Mouse (Mus musculus): Measurements from ENCODE around the gene Pcbp3. TPM values are rescaled to one million over a fixed set of nuclear protein-coding genes. Genes with fewer than 3 reads are reported as not detected.

The Pcbp3 gene
- polyA plus RNA-seq, 1 experiment from 2014 or later = 23.8 TPM

DNA sequence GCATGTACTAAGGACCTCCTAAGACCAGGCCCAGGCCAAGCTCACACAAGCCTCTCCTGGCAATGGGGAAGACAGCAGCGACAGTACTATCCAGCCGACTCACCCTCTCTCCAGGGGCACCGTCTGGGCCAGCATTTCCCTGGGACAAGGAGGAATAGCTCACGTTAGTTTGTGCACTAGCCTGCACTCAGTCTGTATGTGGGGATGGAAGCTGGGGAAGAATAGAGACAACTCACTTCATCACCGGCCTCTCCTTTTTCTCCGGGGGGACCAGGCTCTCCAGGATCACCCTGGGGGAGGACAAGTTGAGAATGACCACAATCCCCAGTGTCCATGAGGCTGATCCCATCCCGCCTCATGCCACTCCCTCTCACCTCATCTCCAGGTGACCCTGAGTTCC lies 244.7 kb downstream of the Pcbp3 start:
- no peak for ATAC-seq (replicated peaks; ENCODE audit: insufficient number of reproducible peaks, low FRiP score, low TSS enrichment, low read depth)
- no peak for DNase-seq (ENCODE audit: low spot score)
- Histone ChIP-seq H3K4me2 (ENCODE audit: low read depth, low read length) (no peak overlapping the region), H3K9ac (replicated peaks; ENCODE audit: low read length) (no peak overlapping the region), H3K9me3 (replicated peaks; ENCODE audit: control insufficient read depth, low read length) (no peaks in the 10 kb centered on the region), H3K4me3 (ENCODE audit: low read depth, low read length) (no peak overlapping the region), H3K4me1 (ENCODE audit: control insufficient read depth, insufficient read depth, low read length) (no peaks in the 10 kb centered on the region), H3K36me3 (replicated peaks; ENCODE audit: control insufficient read depth, insufficient read depth, low read depth, low read length) (no peaks in the 10 kb centered on the region; the same call in 1 of the 2 replicates), H3K27me3 (ENCODE audit: control insufficient read depth, insufficient read depth, low read length) (no peaks in the 10 kb centered on the region), H3K27ac (replicated peaks; ENCODE audit: low read depth, low read length) (no peak overlapping the region)
- WGBS = 88% methylated on average over 7 of the region's 7 CpGs

DNA sequence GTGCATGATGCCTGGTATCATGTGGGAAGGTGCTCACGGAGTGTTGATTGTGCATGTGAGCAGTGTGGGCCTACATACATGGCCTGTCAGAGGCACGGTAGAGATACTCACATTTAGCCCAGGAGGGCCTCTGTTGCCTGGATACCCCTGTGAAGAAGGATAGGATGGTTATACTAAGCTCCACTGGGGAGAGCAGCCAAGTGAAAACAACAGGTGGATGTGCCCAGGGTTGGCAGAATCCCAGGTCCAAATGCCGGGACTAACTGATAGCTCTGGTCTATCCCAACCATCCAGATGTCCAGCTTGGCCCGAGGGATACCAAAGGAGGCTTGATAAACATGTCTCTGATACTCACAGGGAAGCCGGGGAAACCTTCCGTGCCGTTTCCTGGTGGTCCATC lies 247.4 kb downstream of the Pcbp3 start:
- Histone ChIP-seq H3K36me3 (replicated peaks; ENCODE audit: control insufficient read depth, insufficient read depth, low read depth, low read length) (no peaks in the 10 kb centered on the region), H3K4me3 (ENCODE audit: low read depth, low read length) (no peak overlapping the region), H3K27me3 (ENCODE audit: control insufficient read depth, insufficient read depth, low read length) (no peaks in the 10 kb centered on the region), H3K9ac (replicated peaks; ENCODE audit: low read length) (no peak overlapping the region), H3K4me2 (ENCODE audit: low read depth, low read length) (no peak overlapping the region), H3K27ac (replicated peaks; ENCODE audit: low read depth, low read length) (no peak overlapping the region), H3K9me3 (replicated peaks; ENCODE audit: control insufficient read depth, low read length) (no peaks in the 10 kb centered on the region), H3K4me1 (ENCODE audit: control insufficient read depth, insufficient read depth, low read length) (no peaks in the 10 kb centered on the region)
- ATAC-seq (replicated peaks; ENCODE audit: insufficient number of reproducible peaks, low FRiP score, low TSS enrichment, low read depth) = no peak
- 91% methylated on average over 7 of the region's 7 CpGs for WGBS
- no peak for DNase-seq (ENCODE audit: low spot score)

DNA sequence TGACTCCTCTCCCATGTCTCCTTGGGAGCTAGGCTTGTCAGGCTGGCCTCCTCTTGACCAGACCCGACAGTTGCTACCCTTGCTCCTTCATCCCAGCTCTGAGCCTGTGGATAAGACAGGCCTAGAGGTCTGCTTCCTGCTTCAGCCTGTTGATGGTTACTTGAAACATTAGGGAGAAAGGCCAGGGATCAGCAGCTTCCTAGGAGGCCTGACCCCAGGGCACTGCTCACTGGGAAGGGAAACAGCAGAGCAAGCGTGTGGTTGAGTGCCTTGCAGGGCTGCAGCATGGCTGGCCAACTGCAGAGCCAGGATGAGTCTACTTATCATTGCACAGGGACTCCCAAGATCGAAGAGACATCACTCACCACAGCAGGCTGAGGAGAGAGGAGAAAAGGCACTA lies 249.2 kb downstream of the Pcbp3 start:
- no peaks in the 10 kb centered on the region for H3K4me1 ChIP-seq (ENCODE audit: control insufficient read depth, insufficient read depth, low read length)
- no peaks in the 10 kb centered on the region for H3K27me3 ChIP-seq (ENCODE audit: control insufficient read depth, insufficient read depth, low read length)
- H3K4me2 ChIP-seq (ENCODE audit: low read depth, low read length) = no peak overlapping the region
- H3K9ac ChIP-seq (replicated peaks; ENCODE audit: low read length) = no peak overlapping the region
- H3K4me3 ChIP-seq (ENCODE audit: low read depth, low read length) = no peak overlapping the region
- H3K36me3 ChIP-seq (replicated peaks; ENCODE audit: control insufficient read depth, insufficient read depth, low read depth, low read length) = no peaks in the 10 kb centered on the region
- DNase-seq (ENCODE audit: low spot score) (no peak), ATAC-seq (replicated peaks; ENCODE audit: insufficient number of reproducible peaks, low FRiP score, low TSS enrichment, low read depth) (no peak)
- 72% methylated on average over 3 of the region's 3 CpGs for WGBS
- no peaks in the 10 kb centered on the region for H3K9me3 ChIP-seq (replicated peaks; ENCODE audit: control insufficient read depth, low read length)
- H3K27ac ChIP-seq (replicated peaks; ENCODE audit: low read depth, low read length) = no peak overlapping the region

Other genes starting within 250 kb of the Pcbp3 start
- 18.5 and 19.8 TPM in 2 replicates for gene Col6a1, start 235.7 kb downstream of the Pcbp3 start, polyA plus RNA-seq (2014; fragmentation: Nextera tagmentation; extraction: Ambion mirVana)
- gene Slc19a1, start 70.4 kb upstream of the Pcbp3 start, polyA plus RNA-seq (2014; fragmentation: Nextera tagmentation; extraction: Ambion mirVana) = 23.5 and 26.2 TPM in 2 replicates
- 55.5 and 57.5 TPM in 2 replicates for gene Col18a1, start 204.7 kb upstream of the Pcbp3 start, polyA plus RNA-seq (2014; fragmentation: Nextera tagmentation; extraction: Ambion mirVana)